Comparison of ENCODE assay signal across 11 mouse cellular contexts in the genomic region with DNA sequence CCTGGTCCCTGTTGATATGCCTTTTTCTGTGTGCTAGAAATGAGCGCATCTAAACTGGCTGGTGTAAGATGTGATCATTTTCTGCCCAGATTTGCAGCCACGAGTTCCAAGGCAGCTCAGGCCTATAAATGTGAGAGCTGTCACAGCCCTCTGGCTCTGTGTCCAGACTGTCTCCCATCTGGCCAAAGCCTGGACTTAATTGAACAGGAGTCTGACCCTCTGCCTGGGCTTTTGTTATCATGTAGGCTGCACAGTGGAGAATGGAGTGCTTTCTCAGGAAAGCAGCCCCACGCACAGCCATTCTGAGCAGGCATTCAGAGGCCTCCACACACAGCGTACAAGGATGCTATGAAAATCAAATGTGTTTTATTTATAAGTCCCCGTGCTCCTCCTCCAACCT.
A peak's percentile ranks its signal among the peaks of the same experiment; 100 is the strongest.
DNase-seq lines count a peak whose midpoint lies in the region; ATAC-seq and TF ChIP-seq lines count a peak whose summit lies in the region.
"Had no signal": no experiment of that assay in that cellular context is flagged by ENCODE, and none has a peak within 500 bp of the region (broad histone marks: within the 10 kb centered on the region; RNA-seq: fewer than 3 reads in every experiment).

No protein-coding gene starts in this region.

- no peak for TF ChIP-seq CTCF in stomach, postnatal 0 days (IDR thresholded peaks at IDR 0.05; ENCODE audit: low read depth)

- H3K9ac ChIP-seq in stomach, postnatal 0 days (ENCODE audit: low read length), result no peak overlapping the region
- H3K9ac ChIP-seq: embryonic facial prominence, embryonic 15.5 days; lung, embryonic 15.5 days had no signal

- no peak overlapping the region for H3K27ac ChIP-seq in embryonic facial prominence, embryonic 10.5 days (replicated peaks)
- no peak overlapping the region for H3K27ac ChIP-seq in stomach, postnatal 0 days (replicated peaks)
- H3K27ac ChIP-seq: embryonic facial prominence, embryonic 15.5 days; lung, embryonic 15.5 days had no signal

- DNase-seq in MN1 (ENCODE audit: low spot score), result peak; percentile 7
- peak; percentile 42 for DNase-seq in brain, adult 2 months (ENCODE audit: low read depth, low spot score)
- peak; percentile 9 for DNase-seq in embryonic facial prominence, embryonic 10.5 days (ENCODE audit: low spot score)
- peak; percentile 5 for DNase-seq in mesoderm, embryonic 11.5 days (ENCODE audit: low read depth, low spot score)
- no peak for DNase-seq in stomach, postnatal 0 days (ENCODE audit: low spot score)
- no peak for DNase-seq in adrenal gland, adult 8-10 months
- DNase-seq in gastrocnemius, adult 8-10 months (ENCODE audit: low spot score in 2 of 2), result no peak
- DNase-seq: layer of hippocampus, postnatal 36 days had no signal

- no peak overlapping the region for H3K4me3 ChIP-seq in embryonic facial prominence, embryonic 10.5 days
- H3K4me3 ChIP-seq in stomach, postnatal 0 days (ENCODE audit: low read depth, low read length), result no peak overlapping the region
- H3K4me3 ChIP-seq: embryonic facial prominence, embryonic 15.5 days; lung, embryonic 15.5 days had no signal

- no peaks in the 10 kb centered on the region for H3K36me3 ChIP-seq in embryonic facial prominence, embryonic 10.5 days (replicated peaks)
- H3K36me3 ChIP-seq in stomach, postnatal 0 days (ENCODE audit: control insufficient read depth, insufficient read depth, low read length), result no peaks in the 10 kb centered on the region
- H3K36me3 ChIP-seq: embryonic facial prominence, embryonic 15.5 days; lung, embryonic 15.5 days had no signal

- no peak for ATAC-seq in stomach, postnatal 0 days (ENCODE audit: low FRiP score, low TSS enrichment)
- ATAC-seq: inflammation-experienced regulatory T-cells, adult 6 months had no signal

- no peak overlapping the region for H3K4me2 ChIP-seq in stomach, postnatal 0 days (replicated peaks; ENCODE audit: low read depth)
- H3K4me2 ChIP-seq: embryonic facial prominence, embryonic 15.5 days; lung, embryonic 15.5 days had no signal

- 0 out of 2 replicates have a peak, but pooled peaks cover 2% of the 10 kb centered on the region for H3K4me1 ChIP-seq in embryonic facial prominence, embryonic 10.5 days
- H3K4me1 ChIP-seq in stomach, postnatal 0 days (replicated peaks; ENCODE audit: control insufficient read depth, insufficient read depth), result no peaks in the 10 kb centered on the region
- H3K4me1 ChIP-seq: embryonic facial prominence, embryonic 15.5 days; lung, embryonic 15.5 days had no signal

- no peak for TF ChIP-seq EP300 in stomach, postnatal 0 days (optimal IDR thresholded peaks at IDR 0.05)

- 84% methylated on average over 5 of the region's 5 CpGs for WGBS in embryonic facial prominence, embryonic 10.5 days
- 83% methylated on average over 5 of the region's 5 CpGs for WGBS in stomach, postnatal 0 days

- no peaks in the 10 kb centered on the region for H3K9me3 ChIP-seq in embryonic facial prominence, embryonic 10.5 days
- no peaks in the 10 kb centered on the region for H3K9me3 ChIP-seq in stomach, postnatal 0 days (ENCODE audit: control insufficient read depth, low read length)
- H3K9me3 ChIP-seq: embryonic facial prominence, embryonic 15.5 days; lung, embryonic 15.5 days had no signal

- H3K27me3 ChIP-seq in embryonic facial prominence, embryonic 10.5 days (replicated peaks; ENCODE audit: low read depth, poor library complexity, severe bottlenecking), result no peaks in the 10 kb centered on the region
- no peaks in the 10 kb centered on the region for H3K27me3 ChIP-seq in stomach, postnatal 0 days (ENCODE audit: control insufficient read depth, insufficient read depth, low read length)
- H3K27me3 ChIP-seq: embryonic facial prominence, embryonic 15.5 days; lung, embryonic 15.5 days had no signal

Comparison
In these comparisons a context has a peak if more than half of its experiments do, and no peak if none do; other contexts are left out.
1. DNase-seq: peak in MN1 (single experiment), brain, adult 2 months (single experiment), embryonic facial prominence, embryonic 10.5 days (single experiment) and mesoderm, embryonic 11.5 days (single experiment); none in stomach, postnatal 0 days (single experiment), adrenal gland, adult 8-10 months (single experiment) and gastrocnemius, adult 8-10 months (0 of 2).